Mouse (Mus musculus) neural tube, embryonic 11.5 days (tissue): Measurements from ENCODE around the gene Psmg4. TPM values are rescaled to one million over a fixed set of nuclear protein-coding genes. Genes with fewer than 3 reads are reported as not detected.

ENCODE experiments used
- ATAC-seq: fragments of 200-750 bp; cut with Nextera tagmentation; 2 replicates; pipeline ENCODE4 v1.8.0; 2017; ENCODE audit warnings: moderate number of reproducible peaks, mild to moderate bottlenecking, moderate TSS enrichment, moderate library complexity; ENCODE audit not compliant: insufficient read depth, low FRiP score, low TSS enrichment
- DNase-seq: peaks from one replicate; pipeline ENCODE4 v3.0.0-alpha.2; 2015; ENCODE audit warnings: low spot score
- H3K27ac ChIP-seq: fragments of 300-500 bp; sonication (generic); 2 replicates; pipeline ENCODE4 v1.5.1; 2014; ENCODE audit warnings: low read depth, mild to moderate bottlenecking, low read length
- H3K27me3 ChIP-seq: fragments of 300-500 bp; sonication (generic); 2 replicates; pipeline ENCODE4 v1.6.1; 2014; ENCODE audit warnings: mild to moderate bottlenecking, low read length, mixed read lengths; ENCODE audit not compliant: control insufficient read depth, insufficient read depth
- H3K36me3 ChIP-seq: fragments of 300-500 bp; sonication (generic); 2 replicates; pipeline ENCODE4 v1.6.1; 2014; ENCODE audit warnings: mild to moderate bottlenecking, low read length, moderate library complexity, mixed read lengths; ENCODE audit not compliant: control insufficient read depth, insufficient read depth
- H3K4me1 ChIP-seq: fragments of 300-500 bp; sonication (generic); 2 replicates; pipeline ENCODE4 v1.6.1; 2014; ENCODE audit warnings: low read length, mixed read lengths; ENCODE audit not compliant: control insufficient read depth, insufficient read depth
- H3K4me2 ChIP-seq: fragments of 300-500 bp; sonication (generic); 2 replicates; pipeline ENCODE4 v1.6.1; 2014; ENCODE audit warnings: low read depth, mild to moderate bottlenecking, moderate library complexity
- H3K4me3 ChIP-seq: fragments of 300-500 bp; sonication (generic); 2 replicates; pipeline ENCODE4 v1.5.1; 2014; ENCODE audit warnings: low read depth, low read length
- H3K9ac ChIP-seq: fragments of 300-500 bp; sonication (generic); 2 replicates; pipeline ENCODE4 v1.6.1; 2014; ENCODE audit warnings: mild to moderate bottlenecking, low read length
- H3K9me3 ChIP-seq: fragments of 300-500 bp; sonication (generic); 2 replicates; pipeline ENCODE4 v1.6.1; 2016; ENCODE audit warnings: low read length; ENCODE audit not compliant: control insufficient read depth
- WGBS: fragments of 180-500 bp; shearing (Covaris S2); extraction: QIAGEN DNeasy Blood & Tissue Kit; methylation state at CpG from one replicate; pipeline ENCODE4 v1.1.7; 2014; 5-methylcytosine and 5-hydroxymethylcytosine counted together
- polyA plus RNA-seq: library from polyadenylated mRNA; unstranded; fragments of >200 nt; fragmentation: Nextera tagmentation; extraction: Ambion mirVana; gene quantifications from 2 replicates; pipeline ENCODE4 v1.2.1, GENCODE M21; 2014

The Psmg4 gene
- polyA plus RNA-seq = 92.4 and 92.6 TPM in 2 replicates

- Histone ChIP-seq H3K4me3 (peak within 1 kb of the TSS; percentile 48), H3K4me1 (peaks cover 4% of the 10 kb centered on the region; the same call in 1 of the 2 replicates), H3K27me3 (no peaks in the 10 kb centered on the region), H3K27ac (peak within 1 kb of the TSS; percentile 62), H3K36me3 (peaks cover 6% of the 10 kb centered on the region), H3K9me3 (no peaks in the 10 kb centered on the region; the same call in 1 of the 2 replicates), H3K4me2 (peak within 1 kb of the TSS; percentile 42), H3K9ac (peak within 1 kb of the TSS; percentile 58)
- DNase-seq = peak; percentile 95
- peak; percentile 92 for ATAC-seq
- 3% methylated on average over 44 of the region's 44 CpGs for WGBS
Observed at GRCm38 (mm10) chr13:34162491-34163303, at the start of gene Psmg4. Psmg4 (plus strand) TSS chr13:34162964.

GRCm38 (mm10) chr13:34113086-34113485 lies 49.7 kb upstream of the Psmg4 start:
- Histone ChIP-seq H3K27me3 (no peaks in the 10 kb centered on the region), H3K36me3 (no peaks in the 10 kb centered on the region), H3K9me3 (no peaks in the 10 kb centered on the region), H3K4me1 (no peaks in the 10 kb centered on the region), H3K27ac (no peak overlapping the region), H3K4me2 (no peak overlapping the region), H3K9ac (no peak overlapping the region), H3K4me3 (no peak overlapping the region)
- ATAC-seq (no peak), DNase-seq (no peak)
- 92% methylated on average over 3 of the region's 3 CpGs for WGBS

GRCm38 (mm10) chr13:34114654-34115053 lies 48.1 kb upstream of the Psmg4 start:
- no peak for DNase-seq
- WGBS = 87% methylated on average over 4 of the region's 4 CpGs

GRCm38 (mm10) chr13:34116508-34116907 lies 46.3 kb upstream of the Psmg4 start:
- Histone ChIP-seq H3K4me1 (no peaks in the 10 kb centered on the region), H3K27ac (no peak overlapping the region), H3K9ac (no peak overlapping the region), H3K4me2 (no peak overlapping the region), H3K36me3 (no peaks in the 10 kb centered on the region), H3K4me3 (no peak overlapping the region), H3K27me3 (no peaks in the 10 kb centered on the region), H3K9me3 (no peaks in the 10 kb centered on the region)
- ATAC-seq (no peak), DNase-seq (no peak)
- 71% methylated on average over 6 of the region's 6 CpGs for WGBS

More at GRCm38 (mm10) chr13:34114654-34115053, 48.1 kb upstream of the Psmg4 start:
- Histone ChIP-seq H3K9ac (no peak overlapping the region), H3K27me3 (no peaks in the 10 kb centered on the region), H3K27ac (no peak overlapping the region), H3K9me3 (no peaks in the 10 kb centered on the region), H3K4me2 (no peak overlapping the region), H3K4me1 (no peaks in the 10 kb centered on the region), H3K4me3 (no peak overlapping the region), H3K36me3 (no peaks in the 10 kb centered on the region)
- ATAC-seq = no peak

GRCm38 (mm10) chr13:34118816-34119215 lies 43.9 kb upstream of the Psmg4 start:
- H3K4me3 ChIP-seq = no peak overlapping the region
- no peaks in the 10 kb centered on the region for H3K27me3 ChIP-seq
- 83% methylated on average over 4 of the region's 4 CpGs for WGBS
- H3K27ac ChIP-seq = no peak overlapping the region
- DNase-seq (no peak), ATAC-seq (no peak)
- H3K4me1 ChIP-seq = no peaks in the 10 kb centered on the region
- no peaks in the 10 kb centered on the region for H3K9me3 ChIP-seq
- peaks cover 2% of the 10 kb centered on the region; the same call in 1 of the 2 replicates for H3K36me3 ChIP-seq
- H3K4me2 ChIP-seq = no peak overlapping the region
- no peak overlapping the region for H3K9ac ChIP-seq

- no peak for DNase-seq
- Histone ChIP-seq H3K36me3 (peaks cover 3% of the 10 kb centered on the region; the same call in 1 of the 2 replicates), H3K27ac (no peak overlapping the region), H3K9me3 (no peaks in the 10 kb centered on the region), H3K4me3 (no peak overlapping the region), H3K9ac (no peak overlapping the region), H3K27me3 (no peaks in the 10 kb centered on the region), H3K4me1 (0 out of 2 replicates have a peak, but pooled peaks cover 3% of the 10 kb centered on the region), H3K4me2 (no peak overlapping the region)
- WGBS = 80% methylated on average over 4 of the region's 4 CpGs
- no peak for ATAC-seq
Observed at GRCm38 (mm10) chr13:34119406-34119805, 43.4 kb upstream of the Psmg4 start.

GRCm38 (mm10) chr13:34120536-34120935 lies 42.2 kb upstream of the Psmg4 start:
- Histone ChIP-seq H3K4me3 (no peak overlapping the region), H3K4me2 (no peak overlapping the region), H3K9me3 (no peaks in the 10 kb centered on the region), H3K36me3 (peaks cover 3% of the 10 kb centered on the region), H3K9ac (no peak overlapping the region), H3K27me3 (no peaks in the 10 kb centered on the region), H3K27ac (no peak overlapping the region), H3K4me1 (peaks cover 8% of the 10 kb centered on the region; the same call in 1 of the 2 replicates)
- no peak for DNase-seq
- no peak for ATAC-seq
- 95% methylated on average over 2 of the region's 2 CpGs for WGBS

GRCm38 (mm10) chr13:34125711-34126110 lies 37.1 kb upstream of the Psmg4 start:
- Histone ChIP-seq H3K36me3 (peaks cover 6% of the 10 kb centered on the region), H3K4me2 (peak overlapping the region; percentile 62), H3K27me3 (no peaks in the 10 kb centered on the region), H3K9me3 (no peaks in the 10 kb centered on the region), H3K4me1 (peaks cover 16% of the 10 kb centered on the region; the same call in 1 of the 2 replicates), H3K4me3 (peak overlapping the region; percentile 25), H3K27ac (no peak overlapping the region), H3K9ac (peak overlapping the region; percentile 29)
- DNase-seq (no peak), ATAC-seq (no peak)
- 76% methylated on average over 4 of the region's 4 CpGs for WGBS
